Mouse (Mus musculus): ENCODE data around the gene Pithd1. TPM values are rescaled to one million over a fixed set of nuclear protein-coding genes. Genes with fewer than 3 reads are reported as not detected.

Pithd1 gene
- 60.6 and 62.5 TPM in 2 replicates for polyA plus RNA-seq (2014; fragmentation: Nextera tagmentation; extraction: Ambion mirVana)

GRCm38 (mm10) chr4:135986943-135987710 lies at the start of gene Pithd1:
TSS of gene Pithd1 (minus strand) at chr4:135987264.
- peak within 1 kb of the TSS; percentile 95 for H3K9ac ChIP-seq (ENCODE audit: low read depth, low read length)
- peak within 1 kb of the TSS; percentile 95 for H3K4me3 ChIP-seq (ENCODE audit: low read depth, low read length)
- H3K4me1 ChIP-seq (replicated peaks; ENCODE audit: control insufficient read depth, insufficient read depth, low read length): peaks cover 5% of the 10 kb centered on the region
- ATAC-seq (ENCODE audit: low FRiP score): peak; percentile 91
- peak within 1 kb of the TSS; percentile 65 for H3K27ac ChIP-seq (ENCODE audit: low read depth, low read length)
- no peaks in the 10 kb centered on the region for H3K9me3 ChIP-seq (ENCODE audit: control insufficient read depth, low read length)
- H3K4me2 ChIP-seq (replicated peaks; ENCODE audit: low read depth, low read length): peak within 1 kb of the TSS; percentile 88
- under 1% methylated on average over 72 of the region's 81 CpGs for WGBS
- no peaks in the 10 kb centered on the region for H3K27me3 ChIP-seq (ENCODE audit: control insufficient read depth, insufficient read depth, low read length)
- peak; percentile 95 for DNase-seq (ENCODE audit: low spot score)
- no peaks in the 10 kb centered on the region for H3K36me3 ChIP-seq (ENCODE audit: control insufficient read depth, insufficient read depth, low read length)

- DNase-seq (ENCODE audit: low spot score): no peak
- Histone ChIP-seq H3K36me3 (ENCODE audit: control insufficient read depth, insufficient read depth, low read length) (no peaks in the 10 kb centered on the region), H3K27me3 (ENCODE audit: control insufficient read depth, insufficient read depth, low read length) (no peaks in the 10 kb centered on the region), H3K4me1 (replicated peaks; ENCODE audit: control insufficient read depth, insufficient read depth, low read length) (peaks cover 6% of the 10 kb centered on the region), H3K4me2 (replicated peaks; ENCODE audit: low read depth, low read length) (no peak overlapping the region), H3K27ac (ENCODE audit: low read depth, low read length) (no peak overlapping the region), H3K4me3 (ENCODE audit: low read depth, low read length) (no peak overlapping the region), H3K9me3 (ENCODE audit: control insufficient read depth, low read length) (no peaks in the 10 kb centered on the region), H3K9ac (ENCODE audit: low read depth, low read length) (no peak overlapping the region)
- ATAC-seq (ENCODE audit: low FRiP score): no peak
- 73% methylated on average over 4 of the region's 4 CpGs for WGBS
Measured at GRCm38 (mm10) chr4:136035078-136035477, 48.0 kb upstream of the Pithd1 start.

- Histone ChIP-seq H3K4me1 (replicated peaks; ENCODE audit: control insufficient read depth, insufficient read depth, low read length) (peaks cover 6% of the 10 kb centered on the region), H3K27me3 (ENCODE audit: control insufficient read depth, insufficient read depth, low read length) (no peaks in the 10 kb centered on the region), H3K36me3 (ENCODE audit: control insufficient read depth, insufficient read depth, low read length) (no peaks in the 10 kb centered on the region), H3K9ac (ENCODE audit: low read depth, low read length) (no peak overlapping the region), H3K27ac (ENCODE audit: low read depth, low read length) (no peak overlapping the region), H3K4me3 (ENCODE audit: low read depth, low read length) (no peak overlapping the region), H3K4me2 (replicated peaks; ENCODE audit: low read depth, low read length) (no peak overlapping the region), H3K9me3 (ENCODE audit: control insufficient read depth, low read length) (no peaks in the 10 kb centered on the region)
- 83% methylated on average over 1 of the region's 1 CpGs for WGBS
- ATAC-seq (ENCODE audit: low FRiP score): no peak
- DNase-seq (ENCODE audit: low spot score): no peak
Measured at GRCm38 (mm10) chr4:136033231-136033630, 46.2 kb upstream of the Pithd1 start.

- 8% methylated on average over 8 of the region's 8 CpGs for WGBS
- no peak overlapping the region for H3K27ac ChIP-seq (ENCODE audit: low read depth, low read length)
- peak; percentile 19 for DNase-seq (ENCODE audit: low spot score)
Measured at GRCm38 (mm10) chr4:136030968-136031909, 44.2 kb upstream of the Pithd1 start.

GRCm38 (mm10) chr4:136028689-136029088 lies 41.6 kb upstream of the Pithd1 start:
- Histone ChIP-seq H3K9ac (ENCODE audit: low read depth, low read length) (no peak overlapping the region), H3K9me3 (ENCODE audit: control insufficient read depth, low read length) (no peaks in the 10 kb centered on the region), H3K27ac (ENCODE audit: low read depth, low read length) (no peak overlapping the region), H3K27me3 (ENCODE audit: control insufficient read depth, insufficient read depth, low read length) (no peaks in the 10 kb centered on the region), H3K36me3 (ENCODE audit: control insufficient read depth, insufficient read depth, low read length) (no peaks in the 10 kb centered on the region), H3K4me1 (replicated peaks; ENCODE audit: control insufficient read depth, insufficient read depth, low read length) (peaks cover 6% of the 10 kb centered on the region), H3K4me3 (ENCODE audit: low read depth, low read length) (no peak overlapping the region), H3K4me2 (replicated peaks; ENCODE audit: low read depth, low read length) (no peak overlapping the region)
- DNase-seq (ENCODE audit: low spot score): no peak
- 87% methylated on average over 5 of the region's 5 CpGs for WGBS
- no peak for ATAC-seq (ENCODE audit: low FRiP score)

More at GRCm38 (mm10) chr4:136030968-136031909, 44.2 kb upstream of the Pithd1 start:
- Histone ChIP-seq H3K27me3 (ENCODE audit: control insufficient read depth, insufficient read depth, low read length) (no peaks in the 10 kb centered on the region), H3K9ac (ENCODE audit: low read depth, low read length) (0 out of 2 replicates have a peak overlapping the region, but pooled peaks have one; percentile 27), H3K36me3 (ENCODE audit: control insufficient read depth, insufficient read depth, low read length) (no peaks in the 10 kb centered on the region), H3K4me2 (replicated peaks; ENCODE audit: low read depth, low read length) (no peak overlapping the region), H3K9me3 (ENCODE audit: control insufficient read depth, low read length) (no peaks in the 10 kb centered on the region), H3K4me3 (ENCODE audit: low read depth, low read length) (no peak overlapping the region), H3K4me1 (replicated peaks; ENCODE audit: control insufficient read depth, insufficient read depth, low read length) (peaks cover 6% of the 10 kb centered on the region)
- ATAC-seq (ENCODE audit: low FRiP score): peak; percentile 25; the same call in 1 of the 2 replicates

- H3K36me3 ChIP-seq (ENCODE audit: control insufficient read depth, insufficient read depth, low read length): no peaks in the 10 kb centered on the region
- DNase-seq (ENCODE audit: low spot score) (no peak), ATAC-seq (ENCODE audit: low FRiP score) (no peak)
- peaks cover 6% of the 10 kb centered on the region for H3K4me1 ChIP-seq (replicated peaks; ENCODE audit: control insufficient read depth, insufficient read depth, low read length)
- no peak overlapping the region for H3K4me2 ChIP-seq (replicated peaks; ENCODE audit: low read depth, low read length)
- no peaks in the 10 kb centered on the region for H3K9me3 ChIP-seq (ENCODE audit: control insufficient read depth, low read length)
- no peaks in the 10 kb centered on the region for H3K27me3 ChIP-seq (ENCODE audit: control insufficient read depth, insufficient read depth, low read length)
- H3K27ac ChIP-seq (ENCODE audit: low read depth, low read length): no peak overlapping the region
- H3K9ac ChIP-seq (ENCODE audit: low read depth, low read length): no peak overlapping the region
- 88% methylated on average over 19 of the region's 19 CpGs for WGBS
- no peak overlapping the region for H3K4me3 ChIP-seq (ENCODE audit: low read depth, low read length)
Measured at GRCm38 (mm10) chr4:136028132-136028564, 41.1 kb upstream of the Pithd1 start.

GRCm38 (mm10) chr4:136027416-136028131 lies 40.5 kb upstream of the Pithd1 start:
- 72% methylated on average over 8 of the region's 8 CpGs for WGBS
- H3K27me3 ChIP-seq (ENCODE audit: control insufficient read depth, insufficient read depth, low read length): no peaks in the 10 kb centered on the region
- H3K27ac ChIP-seq (ENCODE audit: low read depth, low read length): no peak overlapping the region
- no peak overlapping the region for H3K4me3 ChIP-seq (ENCODE audit: low read depth, low read length)
- no peaks in the 10 kb centered on the region for H3K36me3 ChIP-seq (ENCODE audit: control insufficient read depth, insufficient read depth, low read length)
- no peak overlapping the region for H3K9ac ChIP-seq (ENCODE audit: low read depth, low read length)
- DNase-seq (ENCODE audit: low spot score): no peak
- no peaks in the 10 kb centered on the region for H3K9me3 ChIP-seq (ENCODE audit: control insufficient read depth, low read length)
- peaks cover 6% of the 10 kb centered on the region for H3K4me1 ChIP-seq (replicated peaks; ENCODE audit: control insufficient read depth, insufficient read depth, low read length)
- ATAC-seq (ENCODE audit: low FRiP score): no peak
- no peak overlapping the region for H3K4me2 ChIP-seq (replicated peaks; ENCODE audit: low read depth, low read length)

- Histone ChIP-seq H3K4me2 (replicated peaks; ENCODE audit: low read depth, low read length) (no peak overlapping the region), H3K4me1 (replicated peaks; ENCODE audit: control insufficient read depth, insufficient read depth, low read length) (no peaks in the 10 kb centered on the region), H3K4me3 (ENCODE audit: low read depth, low read length) (no peak overlapping the region), H3K9ac (ENCODE audit: low read depth, low read length) (no peak overlapping the region), H3K27me3 (ENCODE audit: control insufficient read depth, insufficient read depth, low read length) (no peaks in the 10 kb centered on the region), H3K9me3 (ENCODE audit: control insufficient read depth, low read length) (no peaks in the 10 kb centered on the region), H3K36me3 (ENCODE audit: control insufficient read depth, insufficient read depth, low read length) (no peaks in the 10 kb centered on the region), H3K27ac (ENCODE audit: low read depth, low read length) (no peak overlapping the region)
- ATAC-seq (ENCODE audit: low FRiP score): no peak
- DNase-seq (ENCODE audit: low spot score): no peak
- WGBS: 93% methylated on average over 1 of the region's 1 CpGs
Measured at GRCm38 (mm10) chr4:136025350-136025749, 38.3 kb upstream of the Pithd1 start.

Data from hindbrain, embryonic 11.5 days (tissue).